Mouse (Mus musculus) Patski (cell line): ENCODE results near the gene Agmat. TPM values are rescaled to one million over a fixed set of nuclear protein-coding genes. Genes with fewer than 3 reads are reported as not detected.

Experiments
- ATAC-seq: fragments of 100-300 bp; one replicate; pipeline ENCODE4 v1.8.0; 2021
- CTCF ChIA-PET: fragments of 350-600 bp; sonication (Branson Sonifier 250); formaldehyde crosslinking; loops from one replicate; lab custom pipeline; 2022; ENCODE audit warnings: inconsistent platforms; lab: Charles Lee
- POLR2A ChIA-PET: fragments of 350-600 bp; sonication (Branson Sonifier 250); formaldehyde crosslinking; loops from one replicate; lab custom pipeline; 2022; ENCODE audit warnings: antibody characterized with exemption, inconsistent platforms; lab: Charles Lee
- DNase-seq: peaks from one replicate; pipeline ENCODE4 v3.0.0-alpha.2; 2011; ENCODE audit warnings: low read depth, low spot score
- H3K27me3 ChIP-seq: fragments of 371-371 bp; one replicate; pipeline ENCODE4 v1.5.1; 2021
- CTCF ChIP-seq: fragments of 100-300 bp; IDR thresholded peaks from one replicate; pipeline ENCODE4 v1.5.1; 2021
- in situ Hi-C: fragments of 300-500 bp; cut with MboI; formaldehyde crosslinking; loops from 3 replicates; pipeline ENCODE4 v1.11.1; 2018; ENCODE audit warnings: low pct_unique_long_range_greater_than_20kb, mixed read lengths
- polyA plus RNA-seq: library from polyadenylated mRNA; unstranded; gene quantifications from one replicate; pipeline ENCODE4 v1.2.3, GENCODE M21; 2021

The Agmat gene
- polyA plus RNA-seq, 1 experiment from 2014 or later = not detected

- in situ Hi-C loops = no loop called here
- no peak for TF ChIP-seq CTCF
- ATAC-seq (no peak), DNase-seq (no peak)
- H3K27me3 ChIP-seq = no peaks in the 10 kb centered on the region
- ChIA-PET POLR2A (interaction anchor here (0.5 to 0.6 kb wide), 2 partner anchors 35 to 407 kb away, joined by 3 read pairs; partner anchors contain the start of gene Cela2a), CTCF (no interaction called here)
Measured at GRCm38 (mm10) chr4:141791486-141791885, 45.0 kb downstream of the Agmat start.

DNA sequence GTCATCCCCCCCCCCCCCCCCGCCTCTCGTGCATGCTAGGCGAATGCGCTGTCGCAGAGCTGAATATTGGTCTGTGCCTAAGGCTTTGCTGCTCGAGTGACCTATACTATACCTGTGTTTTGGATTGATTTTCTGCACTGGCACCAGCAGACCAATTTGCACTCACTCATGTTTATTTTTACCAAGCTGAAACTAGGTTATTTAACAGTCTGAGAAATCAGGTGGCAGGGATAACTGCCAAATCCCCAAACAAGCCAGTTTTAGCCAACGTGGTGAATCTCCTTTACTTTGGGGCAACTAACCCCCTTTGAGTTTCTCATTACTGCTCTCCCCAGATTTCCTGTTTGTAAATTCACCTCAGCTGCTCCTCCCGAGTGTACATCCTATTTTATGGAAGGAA lies 45.5 kb downstream of the Agmat start:
- H3K27me3 ChIP-seq = no peaks in the 10 kb centered on the region
- ATAC-seq (no peak), DNase-seq (no peak)
- POLR2A ChIA-PET = interaction anchor here (0.6 kb wide), 1 partner anchor 34 kb away, joined by 3 read pairs; the partner anchor contains the start of gene Cela2a
- in situ Hi-C loops = no loop called here
- CTCF ChIA-PET = no interaction called here
- TF ChIP-seq CTCF = no peak

GRCm38 (mm10) chr4:141792554-141793281 lies 46.2 kb downstream of the Agmat start:
- TF ChIP-seq CTCF = no peak
- no peak for ATAC-seq

DNA sequence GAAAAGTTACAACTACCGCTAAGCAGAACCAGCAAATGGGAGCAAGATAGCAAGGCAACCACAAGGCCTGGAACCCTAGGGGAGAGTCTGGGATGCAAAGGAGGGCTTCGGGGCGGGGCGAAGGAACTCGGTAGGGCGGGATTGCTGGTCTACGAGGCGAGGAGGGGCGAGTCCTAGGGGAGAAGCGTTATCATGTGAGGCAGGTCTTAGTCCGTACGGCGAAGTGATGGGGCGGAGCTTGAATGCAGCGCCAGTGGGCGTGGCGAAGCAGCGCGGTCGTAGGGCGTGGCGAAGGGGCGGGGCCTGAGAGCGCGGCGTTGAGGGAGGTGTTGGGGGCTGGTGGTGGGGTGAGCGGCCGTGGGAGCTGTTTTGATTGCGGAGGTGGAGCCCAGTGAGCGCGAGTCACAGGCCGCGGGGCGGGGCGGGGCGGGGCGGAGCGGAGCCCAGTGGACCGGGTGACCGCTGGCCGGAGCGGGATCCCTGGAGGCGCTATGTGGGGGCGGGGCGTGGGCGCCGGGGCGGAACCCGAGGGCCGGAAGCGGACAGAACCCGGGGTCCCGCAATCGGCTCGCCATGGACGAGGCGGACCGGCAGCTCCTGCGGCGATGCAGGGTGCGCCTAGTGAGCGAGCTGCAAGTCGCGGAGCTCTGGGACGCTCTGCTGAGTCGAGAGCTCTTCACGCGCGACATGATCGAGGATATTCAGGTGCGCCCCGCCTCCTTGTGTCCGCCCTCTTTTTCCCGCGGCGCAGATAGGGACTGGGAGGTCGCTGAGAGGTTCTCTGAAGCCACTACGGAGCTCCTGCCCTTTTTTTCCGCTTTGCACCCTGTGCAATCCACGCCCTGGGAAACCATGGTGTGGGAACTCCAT lies 47.0 kb downstream of the Agmat start, which contains the start of gene Casp9:
Gene Casp9, plus strand, starts transcription at position 331 of the 870 bp plus-strand sequence.
- ATAC-seq (peak; percentile 62), DNase-seq (peak; percentile 67)
- POLR2A ChIA-PET = interaction anchor here (0.6 kb wide), 1 partner anchor 17 kb away, joined by 4 read pairs; no protein-coding TSS in a partner anchor
- in situ Hi-C loops = no loop called here
- CTCF ChIA-PET = interaction anchor here (1.1 kb wide), 2 partner anchors 16 to 212 kb away, joined by 3 to 5 read pairs; no protein-coding TSS in a partner anchor
- H3K27me3 ChIP-seq = no peaks in the 10 kb centered on the region
- no peak for TF ChIP-seq CTCF

More at GRCm38 (mm10) chr4:141792554-141793281, 46.2 kb downstream of the Agmat start:
- in situ Hi-C loops = no loop called here
- DNase-seq = no peak
- ChIA-PET POLR2A (no interaction called here), CTCF (interaction anchor here (1.1 kb wide), 1 partner anchor 17 kb away, joined by 5 read pairs; no protein-coding TSS in a partner anchor)
- H3K27me3 ChIP-seq = no peaks in the 10 kb centered on the region

DNA sequence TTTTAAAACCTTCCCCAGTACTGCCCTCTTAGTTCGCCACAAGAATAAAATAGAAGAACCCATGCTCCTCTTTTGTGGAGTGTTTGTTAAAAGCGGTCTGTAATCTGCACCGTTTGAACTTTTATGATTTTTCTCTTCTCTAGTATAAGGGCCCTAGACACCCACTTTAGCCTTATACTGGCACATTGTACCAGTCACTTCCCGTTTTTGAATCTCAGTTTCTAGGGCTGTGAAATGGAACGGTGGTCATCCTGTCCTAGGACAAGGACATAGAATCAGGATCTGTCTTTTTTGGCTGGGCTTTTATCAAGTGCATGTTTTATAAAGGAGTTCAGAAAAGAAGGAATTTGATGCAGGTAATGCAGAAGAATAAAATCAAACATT lies 47.7 kb downstream of the Agmat start:
- ChIA-PET CTCF (interaction anchor here (1.1 kb wide), 2 partner anchors 16 to 211 kb away, joined by 3 to 5 read pairs; no protein-coding TSS in a partner anchor), POLR2A (interaction anchor here (0.6 kb wide), 1 partner anchor 17 kb away, joined by 4 read pairs; no protein-coding TSS in a partner anchor)
- in situ Hi-C loops = no loop called here
- no peaks in the 10 kb centered on the region for H3K27me3 ChIP-seq
- no peak for DNase-seq
- ATAC-seq = no peak
- no peak for TF ChIP-seq CTCF

- ATAC-seq = no peak
- in situ Hi-C loops = no loop called here
- DNase-seq = no peak
- no peak for TF ChIP-seq CTCF
- ChIA-PET CTCF (no interaction called here), POLR2A (no interaction called here)
- no peaks in the 10 kb centered on the region for H3K27me3 ChIP-seq
Measured at GRCm38 (mm10) chr4:141796356-141796755, 49.9 kb downstream of the Agmat start.

DNA sequence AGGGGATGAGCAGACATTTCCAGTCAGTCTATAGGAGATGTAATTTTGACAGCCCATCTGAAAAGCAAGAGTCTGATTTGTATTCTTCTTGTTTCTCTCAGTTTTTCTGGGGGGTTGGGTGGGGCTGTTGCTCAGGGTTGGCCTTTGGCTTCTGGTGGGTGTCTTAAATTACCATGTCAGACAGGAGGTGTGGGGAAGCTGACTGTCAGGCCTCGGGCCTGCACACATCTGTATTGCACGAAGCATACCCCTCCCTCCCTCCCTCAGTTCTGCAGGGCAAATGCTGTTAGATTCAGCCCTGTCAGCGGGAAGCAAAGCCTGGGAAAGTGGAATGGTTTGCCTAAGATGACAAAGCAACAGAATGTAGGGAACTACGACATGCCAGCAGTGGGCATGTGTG lies 50.5 kb downstream of the Agmat start:
- ATAC-seq (no peak), DNase-seq (no peak)
- in situ Hi-C loops = no loop called here
- CTCF ChIA-PET = no interaction called here
- POLR2A ChIA-PET = no interaction called here
- TF ChIP-seq CTCF = no peak
- H3K27me3 ChIP-seq = no peaks in the 10 kb centered on the region

DNA sequence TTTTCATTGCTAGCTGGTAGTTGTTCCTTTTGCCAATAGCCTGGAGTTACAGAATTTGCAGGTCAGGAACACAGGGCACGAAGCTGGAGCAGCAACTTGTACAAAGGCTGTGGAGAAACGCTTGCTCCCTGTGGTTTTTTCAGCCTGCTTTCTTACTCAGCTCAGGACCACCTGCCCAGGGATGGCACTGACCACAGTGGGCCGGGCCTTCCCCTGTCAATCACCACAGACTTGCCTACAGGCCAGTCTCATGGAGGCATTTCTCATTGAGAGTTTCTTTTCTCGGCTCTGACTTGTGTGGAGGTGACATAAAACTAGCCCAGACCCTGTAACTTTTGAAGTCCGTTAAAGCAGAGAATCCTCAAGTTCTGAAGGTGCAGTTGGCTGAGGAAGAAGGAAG lies 51.1 kb downstream of the Agmat start:
- ATAC-seq (no peak), DNase-seq (no peak)
- in situ Hi-C loops = no loop called here
- no peak for TF ChIP-seq CTCF
- CTCF ChIA-PET = no interaction called here
- POLR2A ChIA-PET = no interaction called here
- H3K27me3 ChIP-seq = no peaks in the 10 kb centered on the region

DNA sequence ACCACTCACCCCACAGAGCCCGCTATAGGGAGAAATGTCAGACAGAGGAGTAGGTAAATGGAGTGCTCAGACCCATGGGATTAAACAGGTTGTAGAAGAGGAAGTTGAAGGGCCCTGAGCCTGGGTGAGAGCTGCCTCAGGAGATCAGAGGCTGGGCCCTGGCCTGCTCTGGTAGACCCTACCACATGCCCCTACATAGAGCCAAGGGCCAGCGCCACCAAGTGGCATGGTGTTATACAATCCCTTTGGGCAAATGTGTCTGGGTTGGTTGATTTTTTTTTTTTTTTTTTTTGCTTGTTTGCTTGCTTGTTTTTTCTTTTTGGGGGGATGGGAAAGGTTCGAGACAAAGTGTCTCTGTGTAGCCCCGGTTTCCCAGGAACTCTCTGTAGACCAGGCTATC lies 57.6 kb downstream of the Agmat start:
- ATAC-seq = no peak
- in situ Hi-C loops = no loop called here
- ChIA-PET POLR2A (interaction anchor here (0.6 kb wide), 1 partner anchor 13 kb away, joined by 3 read pairs; the partner anchor contains the start of gene Dnajc16), CTCF (no interaction called here)
- no peaks in the 10 kb centered on the region for H3K27me3 ChIP-seq
- TF ChIP-seq CTCF = no peak
- no peak for DNase-seq

GRCm38 (mm10) chr4:141805886-141806285 lies 59.4 kb downstream of the Agmat start:
- ChIA-PET CTCF (no interaction called here), POLR2A (no interaction called here)
- ATAC-seq (no peak), DNase-seq (no peak)
- no peak for TF ChIP-seq CTCF
- in situ Hi-C loops = loop anchor here (5.0 kb wide), 2 partner anchors 36 to 151 kb away; no protein-coding TSS in a partner anchor
- H3K27me3 ChIP-seq = no peaks in the 10 kb centered on the region

Other genes starting within 250 kb of the Agmat start
- gene Spen, start 208.1 kb upstream of the Agmat start, polyA plus RNA-seq = 31.8 TPM
- gene Fblim1, start 140.6 kb upstream of the Agmat start, polyA plus RNA-seq = 90.1 TPM
- 0.05 TPM for gene Tmem82, start 128.0 kb upstream of the Agmat start, polyA plus RNA-seq
- 0.15 TPM for gene Slc25a34, start 122.9 kb upstream of the Agmat start, polyA plus RNA-seq
- 37.0 TPM for gene Plekhm2, start 81.8 kb upstream of the Agmat start, polyA plus RNA-seq
- 4.7 TPM for gene Rsc1a1, start 61.1 kb upstream of the Agmat start, polyA plus RNA-seq
- gene Ddi2, start 23.3 kb upstream of the Agmat start, polyA plus RNA-seq = 16.6 TPM
- gene Dnajc16, start 44.3 kb downstream of the Agmat start, polyA plus RNA-seq = 14.5 TPM
- gene Casp9, start 46.9 kb downstream of the Agmat start, polyA plus RNA-seq = 6.9 TPM
- gene Cela2a, start 79.5 kb downstream of the Agmat start, polyA plus RNA-seq = not detected
- gene Ctrc, start 99.7 kb downstream of the Agmat start, polyA plus RNA-seq = not detected
- gene Efhd2, start 128.2 kb downstream of the Agmat start, polyA plus RNA-seq = 54.6 TPM